Mouse (Mus musculus) hindbrain, embryonic 14.5 days (tissue): ENCODE data around the gene Htra1. TPM values are rescaled to one million over a fixed set of nuclear protein-coding genes. Genes with fewer than 3 reads are reported as not detected.

Experiments
- ATAC-seq: fragments of 200-750 bp; cut with Nextera tagmentation; 2 replicates; pipeline ENCODE4 v1.8.0; 2017; ENCODE audit warnings: moderate number of reproducible peaks, mild to moderate bottlenecking, moderate TSS enrichment, moderate library complexity; ENCODE audit not compliant: low FRiP score
- DNase-seq: peaks from one replicate; pipeline ENCODE4 v3.0.0-alpha.2; 2015; ENCODE audit warnings: low spot score
- H3K27ac ChIP-seq: fragments of 300-500 bp; sonication (generic); 2 replicates; pipeline ENCODE4 v1.5.1; 2014; ENCODE audit warnings: mild to moderate bottlenecking, moderate library complexity
- H3K27me3 ChIP-seq: fragments of 300-500 bp; sonication (generic); 2 replicates; pipeline ENCODE4 v1.6.1; 2014; ENCODE audit warnings: mild to moderate bottlenecking, low read length, mixed read lengths; ENCODE audit not compliant: control insufficient read depth, insufficient read depth
- H3K36me3 ChIP-seq: fragments of 300-500 bp; sonication (generic); replicated peaks from 2 replicates; pipeline ENCODE4 v1.6.1; 2014; ENCODE audit not compliant: control insufficient read depth, insufficient read depth
- H3K4me1 ChIP-seq: fragments of 300-500 bp; sonication (generic); replicated peaks from 2 replicates; pipeline ENCODE4 v1.6.1; 2014; ENCODE audit warnings: antibody characterized with exemption, low read length, mixed read lengths; ENCODE audit not compliant: control insufficient read depth, insufficient read depth
- H3K4me2 ChIP-seq: fragments of 300-500 bp; sonication (generic); replicated peaks from 2 replicates; pipeline ENCODE4 v1.6.1; 2014; ENCODE audit warnings: mild to moderate bottlenecking, moderate library complexity
- H3K4me3 ChIP-seq: fragments of 300-500 bp; sonication (generic); replicated peaks from 2 replicates; pipeline ENCODE4 v1.5.1; 2014; ENCODE audit warnings: mild to moderate bottlenecking, low read length
- H3K9ac ChIP-seq: fragments of 300-500 bp; sonication (generic); 2 replicates; pipeline ENCODE4 v1.6.1; 2014
- H3K9me3 ChIP-seq: fragments of 300-500 bp; sonication (generic); 2 replicates; pipeline ENCODE4 v1.6.1; 2016; ENCODE audit warnings: low read length; ENCODE audit not compliant: control insufficient read depth
- WGBS: fragments of 180-500 bp; shearing (Covaris S2); extraction: QIAGEN DNeasy Blood & Tissue Kit; methylation state at CpG from one replicate; pipeline ENCODE4 v1.1.7; 2014; 5-methylcytosine and 5-hydroxymethylcytosine counted together
- polyA plus RNA-seq: library from polyadenylated mRNA; unstranded; fragments of >200 nt; fragmentation: Nextera tagmentation; extraction: Ambion mirVana; gene quantifications from 2 replicates; pipeline ENCODE4 v1.2.1, GENCODE M21; 2014

Gene Htra1
- polyA plus RNA-seq, 1 experiment from 2014 or later, result 22.9 TPM

GRCm38 (mm10) chr7:130898373-130898772, 37.5 kb upstream of the Htra1 start:
- DNase-seq (no peak), ATAC-seq (no peak)
- Histone ChIP-seq H3K9ac (no peak overlapping the region), H3K27me3 (no peaks in the 10 kb centered on the region), H3K9me3 (no peaks in the 10 kb centered on the region), H3K4me1 (no peaks in the 10 kb centered on the region), H3K27ac (no peak overlapping the region), H3K36me3 (peaks cover 66% of the 10 kb centered on the region), H3K4me3 (no peak overlapping the region), H3K4me2 (no peak overlapping the region)
- 80% methylated on average over 4 of the region's 4 CpGs for WGBS

- ATAC-seq, result no peak
- H3K4me2 ChIP-seq, result no peak overlapping the region
- no peaks in the 10 kb centered on the region for H3K9me3 ChIP-seq
- H3K27me3 ChIP-seq, result no peaks in the 10 kb centered on the region
- peaks cover 72% of the 10 kb centered on the region for H3K36me3 ChIP-seq
- no peak overlapping the region for H3K9ac ChIP-seq
- whole genome bisulfite sequencing, result 94% methylated on average over 5 of the region's 5 CpGs
- H3K4me1 ChIP-seq, result no peaks in the 10 kb centered on the region
- no peak overlapping the region for H3K4me3 ChIP-seq
- DNase-seq, result no peak
- H3K27ac ChIP-seq, result no peak overlapping the region
Observed at GRCm38 (mm10) chr7:130900233-130900848, 35.6 kb upstream of the Htra1 start.

- no peak overlapping the region for H3K4me2 ChIP-seq
- H3K27ac ChIP-seq, result no peak overlapping the region
- no peaks in the 10 kb centered on the region for H3K27me3 ChIP-seq
- H3K4me3 ChIP-seq, result no peak overlapping the region
- ATAC-seq (no peak), DNase-seq (no peak)
- WGBS, result 92% methylated on average over 1 of the region's 1 CpGs
- H3K9ac ChIP-seq, result no peak overlapping the region
- H3K36me3 ChIP-seq, result peaks cover 71% of the 10 kb centered on the region
- H3K4me1 ChIP-seq, result no peaks in the 10 kb centered on the region
- H3K9me3 ChIP-seq, result no peaks in the 10 kb centered on the region
Observed at GRCm38 (mm10) chr7:130902929-130903328, 33.0 kb upstream of the Htra1 start.

- Histone ChIP-seq H3K27ac (no peak overlapping the region), H3K9ac (no peak overlapping the region), H3K4me2 (no peak overlapping the region), H3K36me3 (peaks cover 72% of the 10 kb centered on the region), H3K4me1 (no peaks in the 10 kb centered on the region), H3K4me3 (no peak overlapping the region), H3K9me3 (no peaks in the 10 kb centered on the region), H3K27me3 (no peaks in the 10 kb centered on the region)
- no peak for ATAC-seq
- no peak for DNase-seq
- WGBS, result 87% methylated on average over 16 of the region's 16 CpGs
Observed at GRCm38 (mm10) chr7:130903505-130904074, 32.3 kb upstream of the Htra1 start.

DNA sequence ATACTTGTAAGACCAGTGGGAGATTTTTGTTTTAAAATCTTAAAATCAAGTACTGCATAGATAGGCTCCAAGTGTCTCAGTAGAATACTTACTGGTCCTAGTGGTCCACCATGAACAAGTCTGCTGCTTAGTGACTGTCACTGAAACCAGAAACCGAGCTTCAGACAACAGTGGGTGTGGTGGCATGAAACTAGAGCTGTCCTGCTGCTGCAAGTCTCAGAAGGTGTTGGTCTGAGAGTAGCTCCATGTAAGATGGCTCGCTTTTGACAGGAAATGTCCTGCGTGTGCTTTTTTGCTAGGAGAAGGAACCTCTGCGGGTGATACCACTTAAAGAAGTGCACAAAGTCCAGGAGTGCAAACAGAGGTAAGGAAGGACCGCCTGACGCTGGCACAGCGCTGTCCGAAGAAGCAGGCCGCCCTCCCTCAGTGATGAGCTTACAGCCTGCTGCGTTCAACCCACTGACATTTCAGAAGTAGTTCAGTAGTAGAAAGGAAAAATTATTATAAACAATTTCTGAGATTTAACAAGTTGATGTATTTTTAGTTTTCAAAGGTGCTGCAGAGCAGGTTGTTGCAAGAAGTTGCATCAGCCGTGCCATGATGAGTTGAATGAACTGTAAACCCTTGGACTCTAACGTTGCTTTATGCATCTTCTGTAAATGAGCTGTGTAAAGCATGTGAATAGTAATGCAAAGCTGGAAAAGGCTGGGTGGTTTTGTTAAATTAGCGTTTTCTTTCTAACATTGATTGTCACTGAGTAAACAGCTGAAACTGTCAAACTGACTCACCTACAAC, 31.1 kb upstream of the Htra1 start:
- Histone ChIP-seq H3K9me3 (no peaks in the 10 kb centered on the region), H3K27ac (no peak overlapping the region), H3K27me3 (no peaks in the 10 kb centered on the region), H3K4me1 (no peaks in the 10 kb centered on the region), H3K9ac (no peak overlapping the region), H3K36me3 (peaks cover 75% of the 10 kb centered on the region), H3K4me2 (no peak overlapping the region), H3K4me3 (no peak overlapping the region)
- whole genome bisulfite sequencing, result 94% methylated on average over 13 of the region's 13 CpGs
- DNase-seq, result no peak
- no peak for ATAC-seq

GRCm38 (mm10) chr7:130910841-130911240, 25.1 kb upstream of the Htra1 start:
- no peak overlapping the region for H3K4me2 ChIP-seq
- no peak overlapping the region for H3K9ac ChIP-seq
- WGBS, result 94% methylated on average over 14 of the region's 14 CpGs
- ATAC-seq (no peak), DNase-seq (no peak)
- no peaks in the 10 kb centered on the region for H3K9me3 ChIP-seq
- H3K4me3 ChIP-seq, result no peak overlapping the region
- no peaks in the 10 kb centered on the region for H3K27me3 ChIP-seq
- H3K27ac ChIP-seq, result no peak overlapping the region
- no peaks in the 10 kb centered on the region for H3K4me1 ChIP-seq
- peaks cover 42% of the 10 kb centered on the region for H3K36me3 ChIP-seq

DNA sequence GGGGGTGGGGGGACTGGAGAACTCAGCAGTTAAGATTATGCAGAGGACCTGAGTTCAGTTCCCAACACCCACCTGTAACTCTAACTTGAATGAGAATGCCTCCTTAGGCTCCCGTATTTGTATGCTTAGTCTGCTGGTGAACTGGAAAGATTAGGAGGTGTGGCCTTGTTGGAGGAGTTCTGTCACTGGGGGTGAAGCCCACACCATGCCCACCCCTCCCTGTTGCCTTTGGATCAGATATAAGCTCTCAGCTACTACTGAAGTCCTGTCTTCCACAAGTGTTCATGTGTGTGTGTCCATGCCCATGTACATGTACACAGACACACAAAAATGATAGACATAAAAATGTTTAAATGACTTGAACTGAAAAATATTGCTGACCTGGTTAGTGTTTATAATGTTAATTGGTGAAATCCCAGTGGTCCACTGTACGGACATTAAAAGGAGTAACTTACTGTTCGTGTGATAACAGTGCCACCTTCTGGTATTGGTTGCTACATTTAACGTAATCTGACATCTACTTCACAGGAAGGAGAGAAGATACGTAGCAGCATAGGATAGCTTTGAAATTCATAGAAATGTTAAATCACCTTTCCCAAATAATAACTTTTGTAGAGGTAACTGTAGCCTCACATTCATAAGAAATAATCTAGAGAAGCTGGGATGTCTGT, 21.1 kb upstream of the Htra1 start:
- H3K4me2 ChIP-seq, result no peak overlapping the region
- H3K4me3 ChIP-seq, result no peak overlapping the region
- no peaks in the 10 kb centered on the region for H3K9me3 ChIP-seq
- WGBS, result 47% methylated on average over 5 of the region's 5 CpGs
- no peaks in the 10 kb centered on the region for H3K4me1 ChIP-seq
- H3K27ac ChIP-seq, result no peak overlapping the region
- no peak for ATAC-seq
- H3K36me3 ChIP-seq, result peaks cover 14% of the 10 kb centered on the region
- peak; percentile 81 for DNase-seq
- no peak overlapping the region for H3K9ac ChIP-seq
- H3K27me3 ChIP-seq, result no peaks in the 10 kb centered on the region

GRCm38 (mm10) chr7:130918260-130918659, 17.7 kb upstream of the Htra1 start:
- 0 out of 2 replicates have a peak, but pooled peaks cover 3% of the 10 kb centered on the region for H3K4me1 ChIP-seq
- H3K4me2 ChIP-seq, result no peak overlapping the region
- no peak overlapping the region for H3K9ac ChIP-seq
- H3K4me3 ChIP-seq, result no peak overlapping the region
- no peaks in the 10 kb centered on the region for H3K27me3 ChIP-seq
- 72% methylated on average over 2 of the region's 2 CpGs for WGBS
- no peaks in the 10 kb centered on the region for H3K9me3 ChIP-seq
- H3K36me3 ChIP-seq, result no peaks in the 10 kb centered on the region
- no peak for DNase-seq
- no peak overlapping the region for H3K27ac ChIP-seq
- ATAC-seq, result no peak
